In the genomic region with DNA sequence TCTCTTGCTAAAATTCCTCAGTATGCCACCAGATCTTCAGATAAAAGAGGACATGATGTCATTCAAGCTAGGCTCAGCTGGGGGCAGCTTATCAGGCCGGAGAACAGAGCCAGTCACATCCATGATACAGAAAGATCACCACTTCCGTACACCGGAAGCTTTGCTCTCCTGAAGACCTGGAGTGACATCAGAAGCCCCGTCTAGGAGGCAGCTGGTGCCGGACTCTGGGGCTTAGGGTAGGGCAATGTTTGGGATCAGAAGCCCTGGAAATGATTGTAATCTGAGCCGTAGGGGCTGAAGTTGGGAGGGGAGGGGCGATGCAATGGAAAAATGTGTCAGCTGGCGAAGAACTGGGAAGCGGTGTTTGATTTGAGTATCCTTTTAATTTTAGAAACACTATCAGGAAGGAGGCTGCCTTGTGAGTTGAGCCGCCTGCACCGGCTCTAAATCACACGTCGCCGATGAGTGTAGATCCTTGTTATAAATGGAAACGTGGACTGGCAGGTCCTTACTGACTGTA, we compare ENCODE assay signal across 8 mouse cellular contexts. TPM values are rescaled to one million over a fixed set of nuclear protein-coding genes. Genes with fewer than 3 reads are reported as not detected.
DNase-seq lines count a peak whose midpoint lies in the region; ATAC-seq and TF ChIP-seq lines count a peak whose summit lies in the region.

No protein-coding gene starts in this region.

- H3K4me1 ChIP-seq in hindbrain, embryonic 10.5 days (replicated peaks), result peaks cover 6% of the 10 kb centered on the region; the same call in 1 of the 2 replicates
- no peaks in the 10 kb centered on the region for H3K4me1 ChIP-seq in hindbrain, embryonic 11.5 days (replicated peaks; ENCODE audit: control insufficient read depth, insufficient read depth, low read length)
- H3K4me1 ChIP-seq in hindbrain, embryonic 13.5 days (replicated peaks), result peaks cover 5% of the 10 kb centered on the region; the same call in 1 of the 2 replicates
- H3K4me1 ChIP-seq in limb, embryonic 14.5 days (ENCODE audit: control insufficient read depth, insufficient read depth, low read length), result peaks cover 10% of the 10 kb centered on the region; the same call in 1 of the 2 replicates
- peaks cover 2% of the 10 kb centered on the region; the same call in 1 of the 2 replicates for H3K4me1 ChIP-seq in stomach, postnatal 0 days (replicated peaks; ENCODE audit: control insufficient read depth, insufficient read depth)

- no peaks in the 10 kb centered on the region for H3K27me3 ChIP-seq in hindbrain, embryonic 10.5 days (ENCODE audit: insufficient read depth, poor library complexity, severe bottlenecking)
- no peaks in the 10 kb centered on the region for H3K27me3 ChIP-seq in hindbrain, embryonic 11.5 days (ENCODE audit: control insufficient read depth, insufficient read depth, low read length)
- H3K27me3 ChIP-seq in hindbrain, embryonic 13.5 days, result no peaks in the 10 kb centered on the region
- H3K27me3 ChIP-seq in limb, embryonic 14.5 days (ENCODE audit: control insufficient read depth, insufficient read depth, low read length), result no peaks in the 10 kb centered on the region
- H3K27me3 ChIP-seq in stomach, postnatal 0 days (ENCODE audit: control insufficient read depth, insufficient read depth, low read length), result no peaks in the 10 kb centered on the region

- no peak for TF ChIP-seq CTCF in stomach, postnatal 0 days (IDR thresholded peaks at IDR 0.05; ENCODE audit: low read depth)

- DNase-seq in hindbrain, embryonic 10.5 days (ENCODE audit: low spot score), result peak; percentile 9
- DNase-seq in hindbrain, embryonic 11.5 days (ENCODE audit: low spot score), result no peak
- peak; percentile 47 for DNase-seq in embryo, embryonic 10.5 days (ENCODE audit: low spot score)
- DNase-seq in limb, embryonic 14.5 days (ENCODE audit: low spot score), result no peak
- no peak for DNase-seq in stomach, postnatal 0 days (ENCODE audit: low spot score)
- DNase-seq in T-cell, adult 2 months (ENCODE audit: low spot score), result no peak
- no peak for DNase-seq in spleen, postnatal 14 days (ENCODE audit: low spot score in 2 of 2)

- WGBS in hindbrain, embryonic 10.5 days, result 52% methylated on average over 15 of the region's 15 CpGs
- WGBS in hindbrain, embryonic 11.5 days, result 47% methylated on average over 15 of the region's 15 CpGs
- 59% methylated on average over 15 of the region's 15 CpGs for WGBS in hindbrain, embryonic 13.5 days
- 10% methylated on average over 15 of the region's 15 CpGs for WGBS in limb, embryonic 14.5 days
- 14% methylated on average over 15 of the region's 15 CpGs for WGBS in stomach, postnatal 0 days

- H3K9me3 ChIP-seq in hindbrain, embryonic 10.5 days, result no peaks in the 10 kb centered on the region
- no peaks in the 10 kb centered on the region for H3K9me3 ChIP-seq in hindbrain, embryonic 11.5 days (ENCODE audit: control insufficient read depth, low read length)
- H3K9me3 ChIP-seq in hindbrain, embryonic 13.5 days, result no peaks in the 10 kb centered on the region
- no peaks in the 10 kb centered on the region for H3K9me3 ChIP-seq in limb, embryonic 14.5 days (ENCODE audit: control insufficient read depth, low read length)
- H3K9me3 ChIP-seq in stomach, postnatal 0 days (ENCODE audit: control insufficient read depth, low read length), result no peaks in the 10 kb centered on the region

- no peak for ATAC-seq in hindbrain, embryonic 11.5 days (ENCODE audit: low FRiP score)
- no peak for ATAC-seq in hindbrain, embryonic 13.5 days (ENCODE audit: low FRiP score)
- ATAC-seq in limb, embryonic 14.5 days (ENCODE audit: low FRiP score, low read depth), result peak; percentile 51; the same call in 1 of the 2 replicates
- 0 out of 2 replicates have a peak, but pooled peaks have one; percentile 44 for ATAC-seq in stomach, postnatal 0 days (ENCODE audit: low FRiP score, low TSS enrichment)

- no peak for TF ChIP-seq EP300 in stomach, postnatal 0 days (optimal IDR thresholded peaks at IDR 0.05)

- TF ChIP-seq POLR2A in limb, embryonic 14.5 days (IDR thresholded peaks at IDR 0.05; ENCODE audit: borderline replicate concordance, extremely low read depth, insufficient read depth, insufficient read length), result no peak

- no peak overlapping the region for H3K27ac ChIP-seq in hindbrain, embryonic 10.5 days
- H3K27ac ChIP-seq in hindbrain, embryonic 11.5 days (ENCODE audit: low read depth, low read length), result no peak overlapping the region
- no peak overlapping the region for H3K27ac ChIP-seq in hindbrain, embryonic 13.5 days
- H3K27ac ChIP-seq in limb, embryonic 14.5 days (replicated peaks; ENCODE audit: low read depth, low read length), result no peak overlapping the region
- no peak overlapping the region for H3K27ac ChIP-seq in stomach, postnatal 0 days (replicated peaks)

- no peaks in the 10 kb centered on the region for H3K36me3 ChIP-seq in hindbrain, embryonic 10.5 days
- no peaks in the 10 kb centered on the region for H3K36me3 ChIP-seq in hindbrain, embryonic 11.5 days (ENCODE audit: control insufficient read depth, insufficient read depth, low read length)
- no peaks in the 10 kb centered on the region for H3K36me3 ChIP-seq in hindbrain, embryonic 13.5 days
- no peaks in the 10 kb centered on the region for H3K36me3 ChIP-seq in limb, embryonic 14.5 days (ENCODE audit: control insufficient read depth, insufficient read depth, low read length)
- H3K36me3 ChIP-seq in stomach, postnatal 0 days (ENCODE audit: control insufficient read depth, insufficient read depth, low read length), result no peaks in the 10 kb centered on the region

- no peak overlapping the region for H3K4me3 ChIP-seq in hindbrain, embryonic 10.5 days
- no peak overlapping the region for H3K4me3 ChIP-seq in hindbrain, embryonic 11.5 days (ENCODE audit: low read depth, low read length)
- H3K4me3 ChIP-seq in hindbrain, embryonic 13.5 days, result no peak overlapping the region
- 0 out of 2 replicates have a peak overlapping the region, but pooled peaks have one; percentile 5 for H3K4me3 ChIP-seq in limb, embryonic 14.5 days (replicated peaks; ENCODE audit: low read length)
- peak overlapping the region; percentile 17; the same call in 1 of the 2 replicates for H3K4me3 ChIP-seq in stomach, postnatal 0 days (ENCODE audit: low read depth, low read length)

- no peak overlapping the region for H3K9ac ChIP-seq in hindbrain, embryonic 11.5 days (ENCODE audit: low read depth, low read length)
- no peak overlapping the region; the same call in 1 of the 2 replicates for H3K9ac ChIP-seq in hindbrain, embryonic 13.5 days
- 0 out of 2 replicates have a peak overlapping the region, but pooled peaks have one; percentile 28 for H3K9ac ChIP-seq in limb, embryonic 14.5 days (ENCODE audit: low read depth, low read length, severe bottlenecking)
- H3K9ac ChIP-seq in stomach, postnatal 0 days (ENCODE audit: low read length), result peak overlapping the region; percentile 45

- no peak overlapping the region for H3K4me2 ChIP-seq in hindbrain, embryonic 11.5 days (replicated peaks; ENCODE audit: low read depth, low read length)
- H3K4me2 ChIP-seq in hindbrain, embryonic 13.5 days, result peak overlapping the region; percentile 29; the same call in 1 of the 2 replicates
- H3K4me2 ChIP-seq in limb, embryonic 14.5 days (replicated peaks; ENCODE audit: low read depth, low read length, severe bottlenecking), result peak overlapping the region; percentile 38
- H3K4me2 ChIP-seq in stomach, postnatal 0 days (replicated peaks; ENCODE audit: low read depth), result peak overlapping the region; percentile 47

RNA-seq across cellular contexts. Expression of a gene that starts 10.8 kb away (rescaled TPM):
- 16.0 and 16.2 TPM in 2 replicates for polyA plus RNA-seq in hindbrain, embryonic 10.5 days (2016; fragmentation: Nextera tagmentation; extraction: Ambion mirVana)
- 12.2 and 12.3 TPM in 2 replicates for polyA plus RNA-seq in hindbrain, embryonic 11.5 days (2014; fragmentation: Nextera tagmentation; extraction: Ambion mirVana)
- 17.8 and 18.2 TPM in 2 replicates for polyA plus RNA-seq in hindbrain, embryonic 13.5 days (2015; fragmentation: Nextera tagmentation; extraction: Ambion mirVana)
- 37.5 and 38.1 TPM in 2 replicates for polyA plus RNA-seq in limb, embryonic 14.5 days (2012; rRNA removed)
- polyA plus RNA-seq in limb, embryonic 14.5 days (2014; fragmentation: Nextera tagmentation; extraction: Ambion mirVana), result 36.9 and 37.9 TPM in 2 replicates
- polyA plus RNA-seq in stomach, postnatal 0 days (2015; fragmentation: Nextera tagmentation; extraction: Ambion mirVana), result 35.3 and 40.5 TPM in 2 replicates

RNA-seq across cellular contexts. Expression of a gene that starts 26.6 kb away (rescaled TPM):
- 313 and 331 TPM in 2 replicates for polyA plus RNA-seq in hindbrain, embryonic 10.5 days (2016; fragmentation: Nextera tagmentation; extraction: Ambion mirVana)
- polyA plus RNA-seq in hindbrain, embryonic 11.5 days (2014; fragmentation: Nextera tagmentation; extraction: Ambion mirVana), result 411 and 461 TPM in 2 replicates
- 473 and 491 TPM in 2 replicates for polyA plus RNA-seq in hindbrain, embryonic 13.5 days (2015; fragmentation: Nextera tagmentation; extraction: Ambion mirVana)
- 194 and 204 TPM in 2 replicates for polyA plus RNA-seq in limb, embryonic 14.5 days (2012; rRNA removed)
- polyA plus RNA-seq in limb, embryonic 14.5 days (2014; fragmentation: Nextera tagmentation; extraction: Ambion mirVana), result 359 and 369 TPM in 2 replicates
- polyA plus RNA-seq in stomach, postnatal 0 days (2015; fragmentation: Nextera tagmentation; extraction: Ambion mirVana), result 176 and 177 TPM in 2 replicates

Comparison
In these comparisons a context has a peak if more than half of its experiments do, and no peak if none do; other contexts are left out.
1. DNase-seq: peak in hindbrain, embryonic 10.5 days (single experiment) and embryo, embryonic 10.5 days (single experiment); none in hindbrain, embryonic 11.5 days (single experiment), limb, embryonic 14.5 days (single experiment), stomach, postnatal 0 days (single experiment), T-cell, adult 2 months (single experiment) and spleen, postnatal 14 days (0 of 2).
2. H3K4me3 ChIP-seq: peak in limb, embryonic 14.5 days (single experiment) and stomach, postnatal 0 days (single experiment); none in hindbrain, embryonic 10.5 days (single experiment), hindbrain, embryonic 11.5 days (single experiment) and hindbrain, embryonic 13.5 days (single experiment).
3. ATAC-seq: peak in limb, embryonic 14.5 days (single experiment) and stomach, postnatal 0 days (single experiment); none in hindbrain, embryonic 11.5 days (single experiment) and hindbrain, embryonic 13.5 days (single experiment).
4. H3K9ac ChIP-seq: peak in limb, embryonic 14.5 days (single experiment) and stomach, postnatal 0 days (single experiment); none in hindbrain, embryonic 11.5 days (single experiment) and hindbrain, embryonic 13.5 days (single experiment).